Mouse (Mus musculus): ENCODE results near the gene Nlgn2. TPM values are rescaled to one million over a fixed set of nuclear protein-coding genes. Genes with fewer than 3 reads are reported as not detected.

The Nlgn2 gene
- total and polyA plus RNA-seq, 3 experiments, result 20.3 to 43.3 (median 29.8) TPM

DNA sequence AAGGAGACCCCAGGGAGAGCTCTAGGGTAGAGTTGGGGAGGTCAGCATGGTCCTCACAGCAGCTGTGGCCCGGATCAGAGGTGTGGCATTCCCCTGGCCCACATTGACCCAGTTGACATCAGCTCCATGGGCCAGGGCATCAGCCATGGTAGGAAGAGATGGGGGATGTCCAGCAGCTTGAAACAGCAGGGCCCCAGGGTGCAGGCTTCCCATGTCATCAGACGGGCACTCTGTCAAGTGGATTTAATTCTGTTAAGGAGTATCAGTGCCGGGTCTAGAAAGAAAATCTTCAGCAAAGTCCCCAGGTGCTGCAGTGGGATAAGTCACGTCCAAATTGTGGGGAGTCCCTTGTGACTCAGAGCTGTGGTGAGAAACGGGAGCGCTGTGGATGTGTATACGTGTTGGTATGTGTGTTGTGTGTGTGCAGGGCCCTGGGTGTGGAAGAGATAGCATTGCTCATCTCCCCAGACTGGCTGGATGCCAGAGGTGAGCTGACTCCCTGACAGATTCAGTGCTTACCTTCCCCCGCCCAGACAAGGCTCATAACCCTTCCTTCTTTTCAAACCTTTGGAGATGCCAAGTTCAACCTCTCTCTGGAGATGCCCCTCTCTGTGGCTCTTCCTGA, 46.1 kb upstream of the Nlgn2 start:
- Histone ChIP-seq H3K9ac (ENCODE audit: control insufficient read depth, low read depth, low read length, poor library complexity, severe bottlenecking) (no peak overlapping the region), H3K4me3 (ENCODE audit: control insufficient read depth in 1 of 2, insufficient read depth in 1 of 2, low read depth in 2 of 2, low read length in 2 of 2) (no peak overlapping the region), H3K4me1 (ENCODE audit: control insufficient read depth in 1 of 2, insufficient read depth in 2 of 2, low read length in 2 of 2) (peaks cover 12 to 41% of the 10 kb centered on the region in 2 experiments), H3K27me3 (ENCODE audit: control insufficient read depth in 1 of 2, insufficient read depth in 2 of 2, low read length in 2 of 2) (no peaks in the 10 kb centered on the region), H3K79me2 (ENCODE audit: control insufficient read depth, insufficient read depth, low read length, poor library complexity) (no peaks in the 10 kb centered on the region), H3K9me3 (replicated peaks; ENCODE audit: insufficient read depth, low read length) (no peaks in the 10 kb centered on the region), H3K36me3 (ENCODE audit: control insufficient read depth in 1 of 2, insufficient read depth in 2 of 2, low read length in 2 of 2) (peaks cover 0 to 22% of the 10 kb centered on the region in 2 experiments; a peak in 2 of 4 replicates), H3K27ac (ENCODE audit: control insufficient read depth, low read depth, low read length) (peak overlapping the region; percentile 25)
- peak; percentile 96 for DNase-seq (ENCODE audit: low read depth, low spot score)
- no peak for TF ChIP-seq MAFK (IDR thresholded peaks at IDR 0.05; ENCODE audit: borderline replicate concordance, low read depth, low read length)
- TF ChIP-seq ETS1 (IDR thresholded peaks at IDR 0.05; ENCODE audit: low read depth, low read length), result peak; percentile 58; the same call in 1 of the 2 replicates
- no peak for TF ChIP-seq NRF1 (IDR thresholded peaks at IDR 0.05; ENCODE audit: insufficient read depth, low read depth, low read length, poor library complexity, severe bottlenecking)
- TF ChIP-seq ZC3H11A (IDR thresholded peaks at IDR 0.05; ENCODE audit: low read depth, low read length), result no peak
- TF ChIP-seq MYC (IDR thresholded peaks at IDR 0.05; ENCODE audit: low read depth, low read length), result 0 out of 2 replicates have a peak, but pooled peaks have one; percentile 46
- TF ChIP-seq CTCF (IDR thresholded peaks at IDR 0.05 in 2 of 3, conservative IDR thresholded peaks at IDR 0.05 in 1 of 3; ENCODE audit: control insufficient read depth in 1 of 3, insufficient read depth in 1 of 3, low read depth in 2 of 3, low read length in 3 of 3, poor library complexity in 1 of 3, severe bottlenecking in 1 of 3), result no peak
- TF ChIP-seq ZKSCAN1 (IDR thresholded peaks at IDR 0.05; ENCODE audit: low read depth, low read length), result no peak
- no peak for TF ChIP-seq POLR2AphosphoS5 (IDR thresholded peaks at IDR 0.05; ENCODE audit: borderline replicate concordance, low read depth, low read length)
- TF ChIP-seq KAT2A (conservative IDR thresholded peaks at IDR 0.05; ENCODE audit: low read depth, low read length), result no peak
- TF ChIP-seq RCOR1 (IDR thresholded peaks at IDR 0.05; ENCODE audit: low read depth, low read length), result peak; percentile 81
- peak; percentile 80 for TF ChIP-seq TCF12 (IDR thresholded peaks at IDR 0.05; ENCODE audit: low read depth, low read length)
- TF ChIP-seq USF2 (IDR thresholded peaks at IDR 0.05; ENCODE audit: borderline replicate concordance in 1 of 2, insufficient read depth in 1 of 2, low read depth in 1 of 2, low read length in 2 of 2), result no peak
- no peak for TF ChIP-seq ZMIZ1 (IDR thresholded peaks at IDR 0.05; ENCODE audit: low read depth, low read length)
- no peak for TF ChIP-seq POLR2AphosphoS2 (IDR thresholded peaks at IDR 0.05; ENCODE audit: low read length)
- TF ChIP-seq NELFE (IDR thresholded peaks at IDR 0.05; ENCODE audit: low read depth, low read length), result 0 out of 2 replicates have a peak, but pooled peaks have one; percentile 38
- TF ChIP-seq BHLHE40 (IDR thresholded peaks at IDR 0.05; ENCODE audit: borderline replicate concordance, low read depth, low read length), result peak; percentile 32; the same call in 1 of the 2 replicates
- TF ChIP-seq MXI1 (IDR thresholded peaks at IDR 0.05; ENCODE audit: low read depth, low read length), result peak; percentile 54; the same call in 1 of the 2 replicates
- TF ChIP-seq E2F4 (IDR thresholded peaks at IDR 0.05; ENCODE audit: borderline replicate concordance, low read depth, low read length), result no peak
- no peak for TF ChIP-seq ZNF384 (IDR thresholded peaks at IDR 0.05; ENCODE audit: low read depth, low read length)
- TF ChIP-seq JUND (IDR thresholded peaks at IDR 0.05; ENCODE audit: low read depth, low read length), result peak; percentile 44; the same call in 1 of the 2 replicates
- TF ChIP-seq SIN3A (IDR thresholded peaks at IDR 0.05; ENCODE audit: low read length), result peak; percentile 46
- TF ChIP-seq POLR2A (IDR thresholded peaks at IDR 0.05; ENCODE audit: control insufficient read depth in 1 of 2, insufficient read depth in 1 of 2, low read depth in 1 of 2, low read length in 2 of 2, poor library complexity in 1 of 2), result no peak
- peak; percentile 76 for TF ChIP-seq GATA1 (IDR thresholded peaks at IDR 0.05; ENCODE audit: low read depth, low read length)
- TF ChIP-seq TAL1 (IDR thresholded peaks at IDR 0.05; ENCODE audit: low read length), result peak; percentile 69
- TF ChIP-seq TBP (IDR thresholded peaks at IDR 0.05; ENCODE audit: low read depth, low read length), result no peak
- TF ChIP-seq RAD21 (IDR thresholded peaks at IDR 0.05; ENCODE audit: low read depth, low read length), result no peak; the same call in 1 of the 2 replicates
- TF ChIP-seq HCFC1 (IDR thresholded peaks at IDR 0.05; ENCODE audit: low read depth, low read length), result peak; percentile 31; the same call in 1 of the 2 replicates
- TF ChIP-seq CHD1 (IDR thresholded peaks at IDR 0.05; ENCODE audit: low read depth, low read length), result no peak
- no peak for TF ChIP-seq GABPA (IDR thresholded peaks at IDR 0.05; ENCODE audit: low read depth, low read length)
- TF ChIP-seq MYB (IDR thresholded peaks at IDR 0.05; ENCODE audit: low read depth, low read length), result peak; percentile 50; the same call in 1 of the 2 replicates
- no peak for TF ChIP-seq UBTF (IDR thresholded peaks at IDR 0.05; ENCODE audit: borderline replicate concordance, insufficient read depth, low read depth, low read length)
- no peak for TF ChIP-seq CHD2 (IDR thresholded peaks at IDR 0.05; ENCODE audit: low read length)
- no peak for TF ChIP-seq MEF2A (IDR thresholded peaks at IDR 0.05; ENCODE audit: extremely low read depth, insufficient replicate concordance, low read depth, low read length, poor library complexity, severe bottlenecking)
- no peak; the same call in 1 of the 2 replicates for TF ChIP-seq MAX (IDR thresholded peaks at IDR 0.05; ENCODE audit: low read length)
- no peak for TF ChIP-seq ELF1 (IDR thresholded peaks at IDR 0.05; ENCODE audit: low read depth, low read length)
- no peak for TF ChIP-seq SMC3 (IDR thresholded peaks at IDR 0.05; ENCODE audit: low read depth, low read length)
